Mouse (Mus musculus) CH12F3 (cell line): ENCODE measurements around the gene Abhd4.

Source experiments
- in situ Hi-C: fragments of 300-500 bp; cut with MboI; formaldehyde crosslinking; loops from 2 replicates; pipeline ENCODE4 v1.14.3; 2020; ENCODE audit warnings: low sequenced_read_pairs

Gene Abhd4

GRCm38 (mm10) chr14:54265951-54266350, 12.0 kb downstream of the Abhd4 start:
- in situ Hi-C loops, result loop anchor here (10.0 kb wide), 1 partner anchor 59 kb away; no protein-coding TSS in a partner anchor

- in situ Hi-C loops, result loop anchor here (10.0 kb wide), 1 partner anchor 57 kb away; no protein-coding TSS in a partner anchor
Measured at GRCm38 (mm10) chr14:54267966-54268365, 14.0 kb downstream of the Abhd4 start.

GRCm38 (mm10) chr14:54269566-54269965, 15.6 kb downstream of the Abhd4 start:
- in situ Hi-C loops, result loop anchor here (10.0 kb wide), 1 partner anchor 55 kb away; no protein-coding TSS in a partner anchor

- in situ Hi-C loops, result no loop called here
Measured at GRCm38 (mm10) chr14:54270413-54270812, 16.4 kb downstream of the Abhd4 start.

- in situ Hi-C loops, result no loop called here
Measured at GRCm38 (mm10) chr14:54271976-54272606, 18.1 kb downstream of the Abhd4 start.

- in situ Hi-C loops, result no loop called here
Measured at GRCm38 (mm10) chr14:54272696-54273095, 18.7 kb downstream of the Abhd4 start.

GRCm38 (mm10) chr14:54276446-54276845, 22.5 kb downstream of the Abhd4 start:
- in situ Hi-C loops, result no loop called here

GRCm38 (mm10) chr14:54284839-54285238, 30.9 kb downstream of the Abhd4 start, which contains the start of gene Olfr49:
Gene Olfr49 (minus strand): TSS chr14:54284939.
- in situ Hi-C loops, result no loop called here

- in situ Hi-C loops, result no loop called here
Measured at GRCm38 (mm10) chr14:54300136-54300535, 46.1 kb downstream of the Abhd4 start.

- in situ Hi-C loops, result no loop called here
Measured at GRCm38 (mm10) chr14:54300676-54301075, 46.7 kb downstream of the Abhd4 start.

- in situ Hi-C loops, result no loop called here
Measured at GRCm38 (mm10) chr14:54311763-54312162, 57.8 kb downstream of the Abhd4 start.
